Mouse (Mus musculus) thymus, postnatal 0 days (tissue): Measurements from ENCODE around the gene Tfcp2l1. TPM values are rescaled to one million over a fixed set of nuclear protein-coding genes. Genes with fewer than 3 reads are reported as not detected.

ENCODE experiments used
- DNase-seq: peaks from one replicate; pipeline ENCODE4 v3.0.0-alpha.2; 2015; ENCODE audit warnings: low spot score
- polyA plus RNA-seq: library from polyadenylated mRNA; unstranded; fragments of >200 nt; fragmentation: Nextera tagmentation; extraction: Ambion mirVana; gene quantifications from 2 replicates; pipeline ENCODE4 v1.2.1, GENCODE M21; 2015

Gene Tfcp2l1
- polyA plus RNA-seq, 1 experiment from 2014 or later = 0.27 TPM

DNA sequence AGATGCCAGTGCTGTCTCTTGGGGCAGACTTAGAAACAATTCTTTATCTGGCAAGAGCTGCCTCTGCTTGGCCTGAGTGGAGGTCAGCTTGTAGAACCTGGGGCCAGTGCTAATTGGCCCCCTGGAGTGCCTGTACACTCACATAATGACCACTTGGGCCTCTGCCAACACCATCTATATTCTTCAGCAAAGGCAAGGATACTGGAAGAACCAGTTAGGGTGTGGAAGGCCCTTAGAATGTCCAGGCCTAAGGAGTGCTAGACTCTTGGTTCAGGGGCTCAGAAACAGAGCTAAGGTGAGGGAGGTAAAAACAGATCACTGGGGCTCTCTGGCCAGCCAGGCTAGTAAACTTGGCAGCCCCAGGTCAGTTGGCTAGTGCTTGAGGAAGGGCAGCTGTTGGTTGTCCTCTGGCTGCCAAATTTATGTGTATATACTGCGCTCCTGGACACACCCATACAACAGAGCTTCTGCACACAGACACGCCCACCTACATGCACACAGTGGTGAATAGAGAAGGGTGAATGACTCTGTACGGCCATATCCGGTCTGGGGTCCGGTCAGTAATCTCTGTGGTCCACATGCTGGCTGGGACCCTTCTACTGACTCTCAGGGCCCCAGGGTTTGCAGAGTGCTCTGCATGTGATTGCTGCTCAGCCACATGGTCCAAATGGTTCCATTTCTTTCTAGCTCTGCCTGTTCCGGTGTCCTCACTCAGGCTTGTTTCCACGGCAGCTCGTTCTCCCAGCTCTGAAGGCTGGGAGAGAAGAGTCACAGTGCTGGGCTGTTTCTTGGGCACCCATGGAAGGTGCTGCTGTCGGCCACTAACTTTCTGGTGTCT lies 22.4 kb downstream of the Tfcp2l1 start:
- DNase-seq = no peak

DNA sequence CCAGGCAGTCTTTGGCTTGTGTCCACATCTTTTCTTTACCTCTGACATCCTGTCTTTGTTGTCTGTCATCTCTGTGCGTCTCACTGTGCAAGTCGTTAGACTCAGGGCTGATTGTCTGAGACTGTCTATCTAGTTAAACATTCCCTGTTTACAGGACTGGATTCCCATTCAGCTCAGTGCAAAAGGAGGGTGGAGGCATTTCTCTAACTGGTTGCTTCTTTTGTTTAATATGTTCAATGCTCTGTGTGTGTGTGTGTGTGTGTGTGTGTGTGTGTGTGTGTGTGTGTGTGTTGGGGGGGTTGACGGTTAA lies 23.0 kb downstream of the Tfcp2l1 start:
- no peak for DNase-seq

DNA sequence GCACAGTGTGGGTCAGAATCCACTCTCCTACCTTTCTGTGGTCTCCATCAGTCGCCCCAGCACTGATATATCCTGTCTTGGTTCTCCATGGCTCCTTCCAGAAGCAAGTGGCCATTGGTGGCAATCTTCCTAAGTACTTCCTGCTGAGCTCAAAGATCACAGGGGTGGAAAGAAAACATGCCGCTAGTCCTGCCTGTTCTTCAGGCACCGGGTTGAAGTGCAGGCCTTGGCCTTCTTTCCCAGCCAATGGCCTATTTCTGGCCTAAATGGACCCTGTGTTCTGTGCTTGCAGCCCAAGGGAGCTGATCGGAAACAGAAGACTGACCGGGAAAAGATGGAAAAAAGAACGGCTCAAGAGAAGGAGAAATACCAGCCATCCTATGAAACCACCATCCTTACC lies 31.0 kb downstream of the Tfcp2l1 start:
- DNase-seq = no peak

DNA sequence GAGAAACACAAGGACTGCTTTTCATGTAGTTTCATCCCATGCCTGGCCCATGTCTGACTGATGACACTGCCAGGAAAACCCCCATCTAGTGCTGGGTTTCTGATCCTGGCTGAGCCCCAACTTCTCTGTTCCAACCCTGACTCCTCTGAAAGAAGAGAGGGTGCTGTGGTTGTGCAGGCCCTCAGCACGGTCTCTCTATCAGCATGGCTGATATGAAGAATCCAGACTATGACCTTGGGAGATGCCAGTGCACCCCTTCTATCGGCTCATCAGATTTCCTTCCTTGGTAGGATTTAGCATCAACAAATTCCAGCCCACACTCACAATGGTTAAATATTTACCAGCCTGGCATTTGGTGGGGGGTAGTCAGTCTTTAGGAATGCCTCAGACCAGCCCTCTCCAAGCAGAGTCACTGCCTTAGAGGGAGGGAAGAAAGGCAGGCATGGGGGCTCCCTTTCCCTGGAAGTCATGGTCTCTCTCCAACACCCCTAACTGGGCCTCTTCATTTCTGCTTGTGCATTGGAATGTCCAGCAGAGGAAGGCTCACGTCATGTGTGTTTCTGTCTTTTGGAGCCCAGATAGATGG lies 33.2 kb downstream of the Tfcp2l1 start:
- DNase-seq = no peak

DNA sequence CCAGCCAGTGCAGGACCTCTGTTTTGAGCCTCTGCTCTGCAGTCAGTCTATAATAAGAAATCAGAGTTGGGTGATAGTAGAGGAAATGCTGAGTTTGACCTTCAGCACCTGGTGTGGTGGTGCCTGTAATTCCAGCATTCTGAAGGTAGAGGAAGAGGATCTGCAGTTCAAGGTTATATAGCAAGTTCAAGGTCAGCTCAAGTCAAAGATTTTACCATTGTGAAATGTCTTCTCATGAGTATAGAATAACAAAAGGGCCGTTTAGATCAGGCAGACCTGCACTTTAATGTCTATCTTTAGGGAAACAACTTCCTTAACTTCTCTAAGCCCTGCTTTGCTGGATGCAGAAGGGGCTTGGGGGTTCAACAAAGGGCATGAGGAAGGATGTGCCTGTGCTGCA lies 35.3 kb downstream of the Tfcp2l1 start:
- no peak for DNase-seq

DNA sequence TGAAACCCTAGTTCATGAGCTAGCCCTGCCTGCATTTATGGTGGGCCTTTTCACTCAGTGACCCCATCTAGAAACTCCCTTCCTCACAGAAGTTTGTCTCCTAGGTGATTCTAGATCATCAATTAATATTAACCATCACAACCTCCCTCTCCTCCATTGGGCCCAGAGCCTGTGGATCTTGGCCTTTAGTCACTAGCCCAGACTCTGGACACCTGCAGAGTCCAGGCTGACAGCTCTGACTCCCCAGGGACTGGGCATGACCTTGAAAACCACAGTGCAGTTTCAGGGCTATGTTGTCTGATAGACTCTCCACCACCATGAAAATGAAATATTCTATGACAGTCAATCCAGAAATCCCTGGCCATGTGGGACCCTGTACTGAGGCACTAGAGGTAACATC lies 39.8 kb downstream of the Tfcp2l1 start:
- no peak for DNase-seq

DNA sequence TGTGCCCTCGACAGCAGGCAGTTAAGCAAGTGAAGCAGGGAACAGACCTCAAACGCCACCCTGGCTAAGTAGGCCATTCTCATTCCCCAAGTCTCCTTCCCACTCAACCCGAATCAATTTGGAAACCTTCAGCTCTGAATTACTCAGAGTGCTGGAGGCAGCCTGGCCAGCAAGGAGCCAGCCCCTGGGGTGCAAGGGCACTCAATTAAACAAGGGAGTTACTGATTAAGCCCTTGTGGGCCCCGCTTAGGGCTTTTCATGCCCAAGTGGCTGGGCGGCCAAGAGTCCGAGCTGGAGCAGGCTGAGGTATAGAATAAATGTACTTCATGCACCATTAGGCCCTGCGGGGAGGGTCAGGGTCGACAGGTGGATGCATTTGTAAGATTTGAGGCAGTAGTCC lies 44.5 kb downstream of the Tfcp2l1 start:
- no peak for DNase-seq

DNA sequence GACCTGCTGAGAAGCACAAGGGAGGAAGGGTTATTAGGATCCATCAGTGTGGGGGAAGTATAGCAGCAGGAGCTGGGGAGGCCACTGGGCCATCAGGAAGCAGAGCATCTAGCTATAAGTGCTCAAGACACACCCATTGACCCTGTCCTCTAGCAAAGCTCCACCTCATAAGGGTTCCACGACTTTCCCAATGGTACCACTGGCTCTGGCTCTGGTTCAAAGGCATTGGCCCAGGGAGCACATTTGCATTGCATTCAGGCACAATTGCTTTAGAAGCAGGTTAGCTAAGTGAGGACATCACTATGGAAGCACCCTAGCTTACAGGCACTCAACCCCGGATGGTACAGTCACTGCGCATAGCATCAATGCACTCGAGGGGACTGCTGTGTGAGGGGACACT lies 46.4 kb downstream of the Tfcp2l1 start:
- DNase-seq = no peak

DNA sequence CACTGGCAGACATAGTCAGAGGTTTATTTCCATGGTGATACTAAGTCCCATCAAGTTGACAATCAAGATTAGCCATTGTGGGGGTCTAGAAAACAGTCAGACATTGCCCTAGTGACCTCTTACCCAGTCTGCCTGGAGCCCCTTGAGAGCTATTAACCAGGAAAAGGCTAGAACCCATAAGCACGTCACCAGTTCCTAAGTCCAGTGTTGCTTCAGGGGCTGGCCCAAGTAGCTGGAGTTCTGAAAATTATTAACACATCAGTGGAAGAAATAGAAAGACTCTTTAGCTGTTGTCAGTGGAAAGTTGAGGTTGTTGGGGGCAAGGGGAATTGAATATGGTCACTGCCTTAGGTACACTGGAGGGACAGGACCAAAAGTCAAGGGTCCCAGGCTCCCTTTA lies 54.2 kb downstream of the Tfcp2l1 start:
- no peak for DNase-seq

DNA sequence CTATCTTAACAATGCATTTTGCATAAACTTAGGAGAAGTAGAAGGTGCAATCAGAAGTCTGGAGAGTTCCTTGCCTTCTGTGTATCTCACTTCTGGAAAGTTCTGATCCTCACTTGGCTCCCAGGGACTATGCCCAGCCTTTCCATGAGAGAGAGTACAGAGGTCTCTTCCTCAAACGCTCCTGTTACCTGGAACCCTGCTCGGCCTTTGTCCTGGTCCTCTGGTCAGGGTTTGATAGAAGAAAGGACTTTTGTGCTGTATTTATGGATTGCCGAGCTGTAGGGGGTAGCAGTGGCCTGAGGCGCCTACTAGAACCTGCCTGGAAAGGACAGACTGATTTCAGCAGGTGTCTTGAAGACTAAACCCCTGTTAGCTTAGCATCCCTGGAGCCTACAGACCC lies 55.9 kb downstream of the Tfcp2l1 start:
- no peak for DNase-seq

DNA sequence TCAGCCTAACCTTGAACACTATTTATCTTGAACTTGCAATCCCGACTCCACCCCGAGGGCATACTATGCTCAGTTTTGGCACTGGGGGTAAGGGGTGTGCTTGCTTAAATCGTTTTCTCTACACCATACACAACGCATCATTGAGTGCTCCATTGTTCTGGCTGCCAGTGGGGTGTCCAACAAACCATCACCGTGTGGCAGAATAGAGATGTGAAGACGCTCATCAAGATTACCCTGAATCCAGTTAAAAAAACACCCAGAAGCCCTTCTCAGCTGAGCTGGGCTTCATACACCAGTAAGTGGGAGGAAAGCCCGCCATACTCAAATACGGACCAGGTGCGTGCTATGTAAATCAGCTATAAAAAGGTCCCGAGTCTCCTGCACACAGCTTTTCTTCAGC lies 60.0 kb downstream of the Tfcp2l1 start:
- no peak for DNase-seq

DNA sequence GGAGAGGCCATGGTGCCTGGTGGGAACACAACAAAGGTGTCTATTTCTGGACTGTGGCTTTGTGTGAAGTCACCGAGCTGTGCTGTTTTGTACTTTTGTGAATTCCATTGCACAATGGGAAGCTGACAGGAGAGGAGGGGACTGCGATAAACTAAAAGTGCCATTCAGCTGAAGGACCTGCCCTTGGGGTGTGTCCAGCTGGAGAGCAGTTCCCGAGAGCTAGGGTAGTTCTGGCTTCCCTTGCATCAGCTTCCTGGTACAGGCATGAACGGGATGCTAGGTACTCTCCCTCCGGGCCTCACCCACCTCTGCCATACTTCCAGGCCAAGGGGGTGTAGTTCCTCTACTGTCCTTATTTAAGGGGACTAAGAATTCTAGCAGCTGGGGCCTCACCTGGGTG lies 62.1 kb downstream of the Tfcp2l1 start:
- no peak for DNase-seq

DNA sequence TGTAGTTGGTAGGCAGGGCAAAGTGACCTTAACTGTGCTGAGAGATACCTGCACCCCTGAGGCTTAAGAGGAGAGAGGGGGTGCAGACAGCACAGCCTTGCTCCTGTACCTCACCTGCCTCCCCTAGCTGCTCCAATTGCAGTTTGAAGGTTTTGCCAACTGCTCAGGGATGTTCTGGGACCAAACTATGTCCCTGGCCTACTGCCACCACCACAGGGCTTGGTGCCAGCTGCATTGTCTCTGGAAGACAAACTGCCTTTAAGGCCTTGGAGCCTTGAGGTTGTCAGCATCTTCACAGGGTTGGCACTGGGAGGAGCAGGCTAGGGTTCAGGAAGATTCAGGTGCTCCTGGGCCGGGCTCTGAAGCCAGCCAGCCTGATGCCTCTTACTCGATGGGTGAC lies 66.7 kb downstream of the Tfcp2l1 start:
- DNase-seq = no peak

DNA sequence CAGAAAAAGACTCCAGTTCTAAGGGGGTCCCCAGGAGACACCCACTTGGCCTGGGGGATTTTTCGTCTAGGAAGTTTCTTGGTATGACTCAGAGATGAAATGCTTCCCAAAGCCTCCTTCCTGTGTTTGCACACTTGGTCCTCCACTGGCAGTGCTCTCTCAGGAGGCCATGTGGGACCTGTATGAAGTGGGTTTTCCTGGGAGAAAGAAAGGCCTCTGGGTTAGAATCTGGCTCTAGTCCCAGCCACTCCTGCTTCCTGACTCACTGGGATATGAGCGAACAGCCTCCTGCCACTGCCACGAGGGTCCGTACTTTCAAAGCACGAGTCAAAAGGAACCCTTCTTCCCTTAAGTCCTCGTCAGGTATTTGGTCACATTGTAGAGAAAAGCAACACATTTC lies 70.2 kb downstream of the Tfcp2l1 start:
- DNase-seq = no peak

DNA sequence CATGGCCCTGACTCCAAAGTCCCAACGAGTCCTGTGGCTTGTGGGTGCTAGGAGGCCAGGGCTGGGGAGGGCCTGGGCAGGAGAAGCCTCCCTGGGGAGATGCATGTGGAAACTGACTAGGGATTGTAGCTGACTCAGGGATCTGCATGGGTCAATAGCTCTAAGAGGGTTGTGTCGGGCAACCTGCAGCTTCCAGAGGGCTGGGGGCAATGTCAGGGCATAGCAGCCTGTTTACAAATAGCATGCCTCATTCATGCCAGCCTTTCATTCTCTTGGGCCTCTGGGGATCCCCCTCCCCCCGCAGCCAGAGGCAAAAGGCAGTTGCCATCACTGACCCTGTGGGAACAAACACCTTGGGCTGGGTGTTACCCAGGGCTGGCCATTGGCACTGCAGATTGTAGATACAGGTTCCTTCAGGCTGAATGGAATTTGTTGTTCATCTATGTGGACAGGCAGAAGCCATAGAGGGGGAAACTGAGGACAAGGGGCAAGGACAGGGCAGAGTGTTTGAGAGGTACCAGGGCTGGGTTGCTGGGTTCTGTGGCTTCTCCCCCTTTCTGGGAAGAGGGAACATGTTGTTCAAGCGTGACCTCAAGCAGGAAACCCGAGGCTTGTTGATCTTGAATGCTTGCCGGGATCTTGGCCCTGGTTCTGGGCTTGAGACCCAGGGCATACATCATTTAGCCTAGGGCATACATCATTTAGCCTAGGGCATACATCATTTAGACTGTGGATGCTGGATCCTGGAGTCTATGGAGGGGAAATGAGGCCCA lies 71.6 kb downstream of the Tfcp2l1 start:
- DNase-seq = no peak

DNA sequence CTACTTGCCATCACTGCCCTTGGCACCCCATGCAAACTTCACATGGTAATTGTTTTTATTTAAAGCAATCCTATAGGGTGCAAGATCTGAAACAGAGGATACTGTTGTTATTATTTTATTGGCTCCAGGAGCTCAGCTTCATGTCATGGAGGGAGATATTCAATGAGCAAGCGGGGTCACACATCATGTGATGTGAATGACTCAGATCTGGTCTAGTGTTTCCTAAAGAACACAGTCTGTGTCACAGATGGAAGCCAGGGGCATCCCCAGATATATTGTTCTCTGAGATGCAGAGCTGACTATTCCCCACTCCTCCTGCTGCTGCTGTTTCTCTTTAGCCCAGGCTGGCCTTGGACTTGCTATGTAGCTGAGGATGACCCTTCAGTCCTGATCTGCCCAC lies 72.2 kb downstream of the Tfcp2l1 start:
- no peak for DNase-seq

DNA sequence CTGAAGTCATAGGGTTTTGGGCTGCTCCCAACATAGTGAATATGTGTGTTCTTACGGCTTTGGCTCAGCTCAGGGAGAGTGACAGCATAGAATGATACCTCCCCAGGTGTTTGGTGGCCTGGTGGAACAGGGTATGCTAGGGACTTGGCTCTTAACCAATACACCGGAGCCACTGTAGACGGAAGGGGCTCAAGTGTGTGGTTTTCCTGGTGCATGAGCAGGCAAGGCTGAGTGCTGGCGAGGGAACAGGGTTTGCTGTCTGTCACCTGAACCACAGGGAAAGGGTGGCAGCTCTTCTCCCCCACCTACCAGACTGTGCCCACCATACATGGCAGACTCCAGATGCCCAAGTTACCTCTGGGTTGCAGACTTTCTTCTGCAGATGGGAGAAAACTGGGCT lies 83.9 kb downstream of the Tfcp2l1 start:
- DNase-seq = no peak

DNA sequence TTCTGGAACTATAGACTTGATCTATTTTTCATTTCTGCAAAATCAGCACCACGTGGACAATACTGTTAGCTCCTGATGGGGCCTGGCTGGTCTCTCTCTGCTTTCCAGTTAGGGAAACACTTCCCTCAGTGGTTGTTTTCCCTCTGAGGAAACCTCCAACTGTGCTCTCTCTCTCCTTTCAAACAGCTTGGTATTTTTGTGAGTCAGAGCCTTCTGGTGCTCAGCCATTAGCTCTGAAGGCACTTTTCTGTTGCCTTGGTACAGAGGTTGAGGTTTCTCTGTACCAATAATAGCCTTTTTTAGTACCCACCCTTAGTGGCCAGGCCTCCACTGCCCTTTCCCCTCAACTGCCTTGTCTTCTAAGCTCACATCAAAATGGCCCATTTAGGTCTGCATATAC lies 88.5 kb downstream of the Tfcp2l1 start:
- no peak for DNase-seq

DNA sequence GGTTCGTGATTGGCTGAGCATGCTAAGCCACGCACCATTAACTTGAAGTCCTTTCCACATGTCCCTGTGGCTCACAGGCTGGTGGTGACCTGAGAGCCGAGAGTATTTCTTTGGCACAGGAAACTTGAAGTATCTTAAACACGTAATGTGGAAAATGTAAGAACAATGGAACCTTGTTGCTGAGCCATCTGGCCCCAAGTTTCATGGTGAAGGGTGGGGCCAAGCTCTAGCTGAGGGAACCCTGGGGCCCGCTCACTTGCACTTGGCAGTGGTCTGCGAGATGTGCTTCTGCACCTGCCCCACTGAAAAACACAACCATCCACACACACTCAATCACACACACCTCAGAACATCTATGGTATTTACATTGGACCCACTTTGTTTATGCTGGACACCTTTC lies 90.3 kb downstream of the Tfcp2l1 start:
- no peak for DNase-seq

DNA sequence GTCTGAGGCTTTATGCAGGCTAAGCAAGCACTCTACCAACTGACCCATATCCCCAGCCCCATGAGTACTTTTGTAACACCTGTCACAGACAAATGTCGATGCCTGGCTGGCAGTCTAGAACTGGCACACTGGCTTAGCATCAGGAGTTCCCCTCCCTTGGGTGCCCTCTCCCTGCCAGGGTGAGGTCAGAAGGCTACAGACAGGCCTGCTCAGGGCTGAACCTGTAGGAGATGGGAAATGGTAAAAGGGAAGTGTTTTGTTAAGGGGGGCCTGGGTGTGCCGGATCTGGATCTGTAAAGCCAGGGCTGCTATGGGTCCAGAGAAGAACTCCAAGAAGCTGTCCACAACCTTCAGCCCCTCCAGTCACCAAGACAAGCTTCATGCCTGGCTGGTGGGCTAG lies 92.0 kb downstream of the Tfcp2l1 start:
- DNase-seq = no peak

DNA sequence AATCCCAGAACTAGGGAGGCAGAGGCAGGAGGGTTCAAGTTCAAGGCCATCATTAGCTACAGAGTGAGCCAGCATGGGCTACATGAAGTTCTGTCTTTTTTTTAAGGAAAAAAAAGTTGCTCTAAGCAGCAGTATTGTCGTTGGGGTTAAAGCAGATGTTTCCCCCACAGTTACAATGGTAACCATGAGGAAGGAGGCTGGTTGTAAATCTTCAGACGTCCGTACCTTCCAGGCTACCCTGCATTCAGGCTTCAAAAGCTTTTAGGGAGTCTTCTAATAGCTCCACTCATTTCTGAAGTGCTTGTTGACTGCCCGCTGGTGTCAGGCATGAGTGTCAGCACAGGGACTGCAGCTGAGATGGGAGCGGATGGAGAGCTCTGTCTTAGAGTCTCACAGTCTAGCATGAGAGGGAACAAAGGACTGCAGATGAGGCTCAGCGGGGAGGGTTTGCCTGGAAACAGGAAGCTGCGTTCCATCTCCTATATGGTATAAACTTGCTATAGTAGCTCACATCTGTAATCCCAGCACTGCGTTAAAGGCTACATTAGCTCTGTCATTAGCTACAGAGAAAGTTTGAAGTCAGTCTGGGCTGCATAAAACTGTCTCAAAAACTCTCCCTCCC lies 92.8 kb downstream of the Tfcp2l1 start:
- no peak for DNase-seq

DNA sequence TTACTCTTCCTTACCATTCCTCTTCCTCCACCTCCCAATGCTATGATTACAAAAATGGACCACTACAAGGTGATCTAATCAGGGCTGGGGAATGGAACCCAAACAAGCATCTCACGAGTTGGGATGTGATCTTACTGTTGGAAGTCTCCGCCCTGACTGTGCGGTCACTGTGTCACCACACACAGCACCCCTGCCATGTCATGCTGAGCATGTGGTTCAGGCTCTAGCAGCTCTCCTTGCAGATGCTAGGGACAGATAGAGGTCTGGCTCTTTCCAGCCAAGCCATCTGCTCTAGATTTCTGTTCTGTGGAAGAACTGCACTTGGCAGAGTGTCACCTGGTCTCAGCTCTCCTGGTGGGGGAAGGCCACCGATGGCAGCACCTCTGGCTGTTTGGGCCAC lies 99.3 kb downstream of the Tfcp2l1 start:
- DNase-seq = no peak
